Mouse (Mus musculus) liver, adult (tissue): ENCODE measurements around the gene Erp27.

Experiments used
- GATA4 ChIP-seq: IDR thresholded peaks from 2 replicates; pipeline ENCODE4 v1.6.1; 2014; ENCODE audit warnings: mild to moderate bottlenecking, low read length; ENCODE audit not compliant: insufficient replicate concordance

The Erp27 gene

DNA sequence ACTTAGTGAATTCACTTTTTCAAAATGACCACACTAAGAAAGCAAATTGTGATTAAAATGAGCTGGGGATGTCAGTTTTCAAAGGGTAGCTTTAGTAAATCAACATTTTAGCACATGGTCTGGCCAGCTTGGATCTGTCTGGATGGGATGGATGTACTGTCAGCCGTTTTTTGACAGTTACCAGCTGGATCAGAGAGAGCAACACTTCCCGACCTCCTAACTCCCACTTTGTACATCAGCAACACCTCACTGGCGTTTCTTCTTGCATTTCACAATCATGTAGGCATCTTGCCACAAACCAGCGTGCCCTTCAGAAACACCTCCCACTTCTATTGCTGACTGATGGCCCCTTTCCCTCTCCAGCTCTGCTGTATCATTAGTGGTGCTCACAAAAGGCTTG lies 23.8 kb downstream of the Erp27 start:
- no peak for TF ChIP-seq GATA4

DNA sequence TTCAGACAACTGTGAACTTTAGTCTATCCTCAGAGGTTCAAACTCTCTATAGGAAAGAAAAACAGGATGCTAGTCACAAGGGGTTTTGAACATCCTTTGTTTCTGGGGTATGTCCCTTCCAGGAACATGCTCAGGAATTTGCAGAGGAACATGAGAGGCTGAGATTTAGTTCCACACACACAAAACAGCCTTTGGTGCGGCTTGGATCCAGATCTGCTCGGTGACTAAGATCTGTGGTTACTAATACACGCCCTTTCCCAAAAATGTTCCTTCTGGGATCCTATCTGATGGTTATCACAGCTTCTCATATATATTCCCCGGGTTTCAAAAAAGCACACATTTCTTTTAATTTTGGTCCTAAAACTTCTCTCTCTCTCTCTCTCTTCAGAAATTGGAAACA lies 24.2 kb downstream of the Erp27 start:
- no peak for TF ChIP-seq GATA4

DNA sequence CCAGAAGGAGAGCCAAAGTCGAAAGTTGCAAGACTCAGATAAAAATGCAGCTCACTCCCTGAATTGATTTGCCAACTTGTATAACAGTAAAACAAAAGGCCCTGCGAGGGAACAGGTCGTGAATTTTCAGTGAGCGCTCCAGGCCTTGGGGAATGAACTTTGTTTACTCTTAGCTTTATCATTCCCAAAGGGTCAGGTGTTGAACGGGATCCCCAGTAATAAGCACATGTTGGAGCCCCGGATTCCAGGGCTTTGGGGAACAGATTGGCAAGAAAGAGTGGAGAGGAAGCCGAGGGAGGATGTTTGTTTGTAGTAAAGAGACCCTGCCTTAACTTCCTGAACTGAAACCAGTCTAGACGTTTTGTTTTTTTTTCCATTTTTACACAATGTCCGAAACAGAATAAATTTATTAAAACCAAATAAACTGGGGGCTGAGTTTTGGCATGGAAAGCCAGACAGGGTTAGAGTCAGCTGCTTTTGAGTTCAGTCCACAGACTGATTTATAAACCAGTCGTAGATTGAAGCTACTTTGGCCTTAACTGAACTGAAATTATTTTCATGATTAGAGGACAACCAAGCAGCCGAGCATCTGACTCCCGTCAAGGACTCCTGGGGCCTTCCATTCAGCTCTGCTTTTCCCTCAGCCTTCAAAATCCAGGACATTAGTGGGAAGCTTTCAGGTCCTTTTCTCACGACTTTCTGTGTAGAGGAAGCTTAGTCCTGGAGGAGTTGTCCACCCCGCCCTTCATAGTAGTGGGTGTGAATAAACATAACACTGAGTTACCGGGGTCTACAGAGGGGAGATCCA lies 27.2 kb downstream of the Erp27 start:
- TF ChIP-seq GATA4: no peak

DNA sequence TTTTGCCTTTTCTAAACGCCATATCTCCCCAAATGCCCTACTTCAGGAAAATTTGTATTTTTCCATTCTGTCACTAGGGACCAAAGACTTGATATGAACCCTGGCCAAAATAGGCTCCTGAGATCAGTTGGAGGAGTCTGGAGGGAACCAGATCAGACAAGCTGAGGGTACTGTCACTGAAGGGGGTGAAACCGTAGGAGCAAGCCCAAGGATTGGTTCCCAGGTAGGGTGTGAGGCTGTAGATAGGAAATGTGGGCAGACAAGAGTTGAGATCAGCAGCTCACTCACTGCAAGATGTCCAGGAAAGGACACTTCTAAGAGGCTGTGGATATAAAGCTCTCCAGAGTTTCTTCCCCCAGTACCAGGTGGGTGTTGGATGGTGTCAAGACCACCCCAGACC lies 30.0 kb downstream of the Erp27 start:
- TF ChIP-seq GATA4: no peak

DNA sequence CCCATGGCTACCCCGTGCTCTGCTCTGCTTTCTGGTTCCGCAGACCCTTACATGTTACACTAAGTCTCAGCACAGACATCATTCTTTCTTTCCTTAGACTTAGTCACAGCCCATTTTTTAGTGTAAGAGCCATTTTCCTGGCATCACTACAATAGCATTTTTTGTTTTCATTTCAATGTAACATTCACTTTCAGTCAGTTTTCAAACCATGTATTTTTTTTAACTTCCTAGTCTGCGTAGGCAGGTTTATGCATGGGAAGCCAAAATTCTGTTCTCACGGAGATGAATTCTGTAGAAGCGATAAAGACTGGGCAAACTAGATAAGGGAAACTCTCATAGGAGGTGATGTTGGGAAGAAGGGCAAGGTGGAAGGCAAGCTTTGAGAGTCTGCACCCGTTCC lies 32.4 kb downstream of the Erp27 start:
- TF ChIP-seq GATA4: no peak

DNA sequence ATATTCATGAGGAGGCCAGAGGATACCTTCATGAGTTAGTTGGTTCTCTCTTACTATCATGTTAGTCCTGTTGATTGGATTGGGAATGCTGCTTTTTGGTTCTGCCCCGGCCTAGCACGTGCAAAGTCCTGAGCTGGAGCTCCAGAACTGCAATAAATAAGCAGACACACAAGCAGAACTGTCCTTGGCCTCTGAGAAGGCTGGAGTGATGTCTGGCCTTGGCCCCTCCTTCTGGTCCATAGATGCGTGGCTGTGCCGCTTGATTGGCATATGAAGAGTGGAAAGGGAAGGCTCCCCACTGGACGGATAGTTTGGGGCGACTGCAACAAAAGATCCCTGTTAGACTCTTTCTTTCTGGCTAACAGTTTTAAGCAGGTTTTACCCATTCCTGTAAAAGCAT lies 32.9 kb downstream of the Erp27 start:
- no peak for TF ChIP-seq GATA4

DNA sequence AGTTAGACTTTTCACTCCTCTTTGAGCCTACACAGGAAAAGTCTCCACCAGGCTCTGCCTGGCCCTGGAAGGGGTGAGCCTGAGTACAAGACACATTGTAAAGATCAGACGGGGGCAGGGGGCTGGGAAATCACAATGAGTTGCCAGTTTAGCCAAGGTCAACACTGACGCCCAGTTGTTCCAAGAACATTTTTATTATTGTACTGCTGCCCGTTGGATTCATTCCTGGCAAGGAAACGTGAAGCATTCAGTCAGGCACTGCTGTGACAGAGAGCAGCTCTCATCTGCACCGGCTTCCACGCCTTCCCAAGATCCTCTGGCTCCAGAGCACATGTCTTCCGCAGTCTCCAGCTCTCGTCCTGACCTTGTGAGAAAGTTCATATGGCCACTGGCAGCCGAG lies 34.1 kb downstream of the Erp27 start:
- no peak for TF ChIP-seq GATA4

DNA sequence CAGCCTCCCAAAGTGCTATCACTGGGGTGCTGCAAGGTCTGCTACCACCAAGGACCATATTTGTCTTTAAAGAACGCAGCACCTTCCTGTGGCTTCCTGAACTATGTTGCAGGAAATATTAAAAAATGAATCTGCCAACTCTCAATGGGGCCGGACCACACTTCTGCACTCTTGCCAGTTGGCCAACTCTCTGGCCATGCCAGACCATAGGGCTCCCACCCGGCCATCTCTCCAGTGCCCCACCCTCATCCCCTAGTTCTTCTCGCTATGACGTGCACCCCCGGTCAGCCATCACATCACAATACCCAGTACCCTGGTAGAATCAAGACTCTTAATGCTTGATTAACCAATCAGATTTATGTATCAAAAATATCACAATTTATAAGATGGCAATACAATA lies 38.0 kb downstream of the Erp27 start:
- no peak for TF ChIP-seq GATA4

DNA sequence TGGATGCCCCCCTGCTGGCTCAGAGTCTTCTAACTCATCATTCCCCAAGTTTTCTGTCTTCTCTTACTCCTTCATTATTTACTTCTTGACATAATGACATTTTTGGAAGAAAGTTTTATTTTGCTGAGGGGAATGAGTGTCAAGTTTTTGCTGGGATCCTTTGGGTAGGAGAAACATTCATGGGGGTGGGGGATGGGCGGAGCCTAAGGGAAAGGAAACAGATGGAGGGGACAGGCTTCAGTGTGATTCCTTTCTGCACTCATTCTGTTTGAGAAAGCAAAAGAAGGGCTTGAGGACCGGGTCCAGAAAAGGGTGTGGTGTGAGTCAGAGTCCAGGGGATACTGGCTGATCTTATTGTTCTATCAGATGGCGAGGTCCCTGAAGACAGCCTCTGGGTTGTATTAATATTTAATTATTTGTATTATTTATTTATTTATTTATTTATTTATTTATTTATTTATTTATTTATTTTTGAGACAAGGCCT lies 38.5 kb downstream of the Erp27 start:
- TF ChIP-seq GATA4: no peak

DNA sequence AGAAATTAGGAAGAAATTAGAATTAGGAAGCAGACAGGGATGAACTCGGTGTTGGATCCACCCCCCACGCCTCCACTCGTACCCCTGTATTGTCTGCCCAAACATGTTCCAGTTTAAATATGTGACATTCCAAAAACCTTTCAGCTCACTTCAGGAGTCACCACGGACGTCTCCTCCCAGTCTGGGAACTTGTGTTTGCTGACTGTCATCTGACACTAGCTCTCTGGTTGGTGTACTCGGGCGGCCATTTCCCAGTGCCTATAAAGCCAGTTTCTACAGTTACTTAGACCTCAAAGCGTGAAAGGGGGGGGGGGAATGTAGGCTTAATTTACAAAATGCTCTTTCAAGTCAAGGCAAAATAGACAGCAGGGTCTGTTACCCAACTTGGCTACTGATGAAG lies 40.3 kb downstream of the Erp27 start:
- TF ChIP-seq GATA4: no peak

DNA sequence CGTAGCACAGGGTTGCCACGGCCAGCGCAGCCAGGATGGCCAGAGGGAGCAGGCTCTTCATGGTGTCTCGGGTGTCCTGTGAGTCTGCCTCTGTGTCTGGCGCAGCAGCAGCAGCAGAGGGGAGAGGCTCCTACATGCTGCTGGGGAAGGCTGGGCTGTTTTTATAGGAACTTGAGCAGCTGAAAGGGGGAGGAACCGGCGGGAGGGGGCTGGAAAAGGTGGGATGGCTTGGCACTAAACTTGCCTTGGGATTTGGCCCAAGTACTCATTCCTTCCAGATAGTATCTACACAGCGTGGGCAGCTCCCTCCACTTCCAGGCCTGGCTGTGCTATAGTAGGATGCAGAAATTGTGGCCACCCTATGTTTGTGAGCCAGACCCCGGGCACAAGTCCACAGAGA lies 46.3 kb downstream of the Erp27 start, which contains the start of gene Mgp:
Gene Mgp (minus strand): TSS at position 154 of the 400 bp plus-strand sequence.
- no peak for TF ChIP-seq GATA4

DNA sequence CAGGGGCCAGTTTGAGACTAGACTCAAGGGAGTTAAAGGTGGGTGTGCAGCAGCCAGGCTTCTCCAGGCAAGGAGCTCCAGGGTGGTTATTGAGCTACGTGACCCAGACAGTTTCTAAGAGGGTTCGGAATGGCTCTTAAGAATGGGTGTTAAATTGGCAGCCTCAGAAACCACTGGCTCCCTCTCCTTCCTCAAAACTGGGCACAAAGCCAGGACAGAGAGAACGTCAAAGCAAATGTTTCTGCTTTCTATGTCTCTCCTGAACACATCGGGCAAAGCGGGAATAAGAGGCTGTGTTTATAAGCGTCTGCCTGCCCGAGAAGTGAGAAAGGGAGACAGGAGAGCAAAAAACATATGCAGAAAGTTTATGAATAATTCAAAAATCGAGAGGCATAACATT lies 47.4 kb downstream of the Erp27 start:
- TF ChIP-seq GATA4: no peak

DNA sequence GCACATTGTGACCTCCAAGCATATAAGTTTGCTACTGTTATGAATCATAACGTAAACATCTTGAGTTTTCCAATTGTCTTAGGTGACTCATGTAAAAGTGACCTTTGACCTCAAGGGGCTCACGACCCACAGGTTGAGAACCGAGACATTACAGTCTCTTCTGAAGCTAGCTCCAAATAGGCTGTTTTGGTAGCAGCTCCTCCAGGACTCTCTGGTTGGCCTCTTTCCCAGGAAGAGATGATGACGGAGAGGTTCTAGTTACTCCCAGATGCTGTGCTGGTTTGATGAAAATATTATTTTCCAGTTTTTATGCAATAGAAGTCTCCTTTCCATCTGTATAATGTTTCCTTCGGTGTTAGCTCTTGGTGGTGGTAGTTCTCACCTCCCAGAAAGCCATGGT lies 53.1 kb downstream of the Erp27 start:
- TF ChIP-seq GATA4: no peak

DNA sequence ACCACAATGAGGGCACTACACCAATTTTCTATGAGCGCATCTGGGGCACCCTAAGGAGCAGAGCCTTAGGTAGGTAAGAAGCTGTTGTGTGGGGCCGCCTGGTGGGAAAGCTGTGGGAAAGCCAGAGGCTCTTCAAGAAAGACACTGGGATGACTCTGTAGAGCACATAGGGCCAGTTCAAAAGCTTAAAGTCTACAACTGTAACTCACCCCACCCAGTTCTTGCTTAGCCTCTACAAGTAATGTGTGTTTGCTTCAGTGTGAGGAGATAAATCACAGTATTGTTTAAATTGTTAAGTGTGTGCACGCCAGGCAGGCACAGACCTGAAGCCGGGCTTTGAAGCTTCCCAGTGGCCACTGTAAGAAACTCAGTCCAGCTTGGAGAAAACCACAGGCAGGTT lies 55.8 kb downstream of the Erp27 start:
- TF ChIP-seq GATA4: no peak

DNA sequence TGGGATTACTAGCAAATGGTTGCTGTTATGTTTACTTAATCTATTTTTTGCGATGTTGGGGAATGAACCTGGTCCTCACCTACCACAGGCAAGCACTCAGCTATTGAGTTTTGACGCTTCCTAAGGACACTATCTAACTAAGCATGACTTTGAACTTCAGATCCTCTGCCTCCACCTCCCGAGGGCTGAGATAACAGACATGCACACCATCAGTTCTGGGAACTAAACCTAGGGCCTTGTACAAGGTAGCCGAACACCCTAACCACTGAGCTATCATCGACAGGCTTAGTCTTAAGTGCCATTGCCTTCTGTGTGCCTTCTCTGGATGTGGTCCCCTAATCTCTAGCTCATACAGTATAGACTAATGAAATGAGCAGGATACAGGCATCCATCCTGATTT lies 56.6 kb downstream of the Erp27 start:
- TF ChIP-seq GATA4: no peak

DNA sequence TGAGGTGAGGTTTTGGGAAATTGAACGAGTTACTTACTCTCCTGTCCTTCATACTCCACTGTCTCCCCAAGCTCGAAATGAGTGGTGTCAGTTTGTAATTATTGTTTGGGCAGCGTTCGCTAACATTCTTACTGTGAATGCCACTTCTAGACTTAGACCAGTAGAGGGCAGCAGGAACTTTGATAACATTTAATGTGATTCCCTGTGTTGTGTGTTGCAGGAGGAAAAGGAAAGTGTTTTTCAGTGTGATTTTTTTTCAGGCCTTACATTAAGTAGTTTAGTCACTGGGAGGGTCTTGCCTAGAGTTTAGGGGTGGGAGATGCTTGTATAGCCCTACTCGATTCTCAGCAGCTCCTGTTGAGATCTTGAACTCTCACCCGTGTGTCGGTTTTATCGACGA lies 61.0 kb downstream of the Erp27 start:
- no peak for TF ChIP-seq GATA4

DNA sequence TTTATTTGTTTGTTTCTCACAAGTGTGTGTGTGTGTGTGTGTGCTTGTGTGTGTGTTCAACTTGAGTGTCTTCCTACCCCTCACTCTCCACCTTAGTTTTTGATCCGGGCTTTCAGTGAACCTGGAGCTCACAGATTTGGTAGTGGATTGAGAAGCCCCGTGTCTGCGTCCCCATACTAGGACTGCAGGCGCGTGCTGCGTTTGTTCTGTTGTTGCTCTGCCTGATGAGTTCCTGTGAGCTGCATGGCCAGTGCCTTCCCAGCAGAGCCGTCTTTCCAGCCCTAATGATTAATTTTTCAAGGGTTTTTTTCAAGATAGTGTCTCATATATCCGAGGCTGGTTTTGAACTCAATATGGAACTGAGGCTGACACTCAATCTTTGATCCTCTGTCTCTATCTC lies 63.6 kb downstream of the Erp27 start:
- no peak for TF ChIP-seq GATA4
